Mouse (Mus musculus): Measurements from ENCODE around the gene Zfp365.

DNA sequence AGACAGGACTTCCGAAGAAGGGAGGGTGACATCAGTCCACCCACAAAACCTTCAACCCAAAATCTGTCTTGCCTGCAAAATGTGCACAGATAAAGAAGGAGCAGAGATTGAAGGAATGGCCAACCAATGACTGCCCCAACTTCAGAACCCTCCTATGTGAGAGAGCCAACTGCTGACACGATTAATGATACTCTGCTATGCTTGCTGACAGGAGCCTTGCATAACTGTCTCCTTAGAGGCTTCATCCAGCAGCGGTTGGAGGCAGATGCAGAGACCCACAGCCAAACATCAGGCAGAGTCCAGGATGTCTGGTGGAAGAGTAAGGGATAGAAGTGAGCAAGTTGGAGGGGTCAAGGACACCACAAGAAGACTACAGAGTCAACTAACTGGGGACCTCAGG, 73.3 kb downstream of the Zfp365 start:
- TF ChIP-seq POLR2A (IDR thresholded peaks at IDR 0.05; ENCODE audit: borderline replicate concordance, extremely low read depth, low read depth, low read length): no peak
- TF ChIP-seq CTCF (IDR thresholded peaks at IDR 0.05; ENCODE audit: insufficient read depth, low read length): no peak

All from lung, adult 2 months (tissue).